Mouse (Mus musculus): Measurements from ENCODE around the gene Tnn. TPM values are rescaled to one million over a fixed set of nuclear protein-coding genes. Genes with fewer than 3 reads are reported as not detected.
A peak's percentile ranks its signal among the peaks of the same experiment; 100 is the strongest.

The Tnn gene
- under 1 TPM; 0.07 to 0.13 TPM for polyA plus RNA-seq (2017; shearing (Covaris generic))

DNA sequence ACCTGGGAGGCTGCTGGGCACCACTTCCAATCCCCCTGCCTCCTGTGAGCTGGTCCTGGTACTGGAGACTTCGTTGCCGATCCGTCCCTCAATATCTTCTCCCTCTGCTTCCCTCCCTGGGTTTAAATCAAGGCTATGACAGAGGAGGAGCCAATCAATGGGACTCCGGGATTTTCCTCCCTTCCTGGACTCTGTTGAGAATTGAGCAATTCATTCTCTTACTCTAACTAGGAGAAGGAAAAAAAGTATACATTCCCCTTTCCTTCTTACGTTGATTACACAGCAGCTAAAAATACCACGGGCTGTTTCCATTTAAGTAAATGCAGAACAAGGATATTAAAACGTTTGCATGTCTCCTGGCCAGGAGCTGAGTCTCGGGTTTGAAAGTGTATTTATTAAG is at the start of gene Tnn:
Gene Tnn (minus strand): TSS at position 101 of the 400 bp plus-strand sequence.
- no peak for ATAC-seq

GRCm38 (mm10) chr1:160195337-160195663 is 41.9 kb upstream of the Tnn start:
- peak; percentile 27 for ATAC-seq

DNA sequence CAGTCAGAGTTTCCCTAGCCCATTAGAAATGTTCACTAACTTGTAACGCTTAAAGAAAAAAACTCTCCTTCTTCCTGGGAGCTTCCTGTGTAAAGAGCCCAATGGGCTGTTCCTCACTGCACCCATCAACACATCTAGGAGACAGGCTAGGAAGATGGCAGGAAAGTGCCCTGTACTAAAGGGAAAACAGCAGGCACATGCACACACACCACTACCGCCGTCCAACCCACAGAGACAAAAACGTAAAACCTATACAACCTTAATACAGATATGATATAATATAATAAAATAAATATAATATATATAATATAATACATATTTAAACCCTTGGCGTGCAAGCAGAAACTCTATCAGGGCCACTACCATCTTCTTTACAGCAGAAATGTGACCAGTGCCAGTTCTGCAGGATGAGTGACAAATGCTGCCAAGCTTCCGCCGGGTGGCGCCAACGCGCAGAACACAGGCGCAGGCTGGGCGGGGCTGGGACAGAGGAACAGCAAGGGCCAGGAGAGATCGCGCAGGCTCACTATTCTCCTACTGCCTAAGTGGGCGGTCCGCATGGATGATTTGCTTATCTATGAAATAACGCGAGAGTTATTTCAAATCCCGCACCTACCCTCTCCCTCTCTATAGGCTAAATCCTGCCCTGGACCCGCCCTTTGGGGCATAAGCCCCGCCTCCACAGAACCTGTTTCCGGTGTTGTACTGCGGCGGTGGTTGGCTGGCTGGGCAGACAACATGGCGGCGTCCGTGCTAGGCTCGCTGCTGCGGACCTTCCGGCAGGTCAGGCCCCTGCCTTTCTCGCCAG is 41.4 kb upstream of the Tnn start, which contains the start of gene Mrps14:
Gene Mrps14 (plus strand): TSS at position 687 of the 808 bp plus-strand sequence.
- peak; percentile 97 for ATAC-seq

DNA sequence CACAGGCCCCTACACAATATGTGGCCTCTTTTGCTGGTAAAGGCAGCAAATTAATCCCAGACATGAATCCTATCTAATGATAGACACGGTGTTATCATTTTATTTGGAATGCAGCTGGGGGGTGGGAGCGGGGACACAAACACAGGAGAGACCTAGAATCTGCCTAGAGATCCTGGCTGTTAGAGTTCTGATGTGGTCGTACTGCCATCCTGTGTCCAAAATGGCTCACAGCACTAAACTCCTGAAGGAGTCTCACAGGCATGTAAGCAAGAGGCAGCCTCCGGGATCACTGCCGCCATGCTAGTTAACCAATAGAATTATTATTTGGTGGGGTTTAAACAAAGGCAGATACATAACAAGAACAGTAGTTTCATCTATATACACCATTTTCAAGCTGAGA is 31.1 kb upstream of the Tnn start:
- ATAC-seq, result no peak

DNA sequence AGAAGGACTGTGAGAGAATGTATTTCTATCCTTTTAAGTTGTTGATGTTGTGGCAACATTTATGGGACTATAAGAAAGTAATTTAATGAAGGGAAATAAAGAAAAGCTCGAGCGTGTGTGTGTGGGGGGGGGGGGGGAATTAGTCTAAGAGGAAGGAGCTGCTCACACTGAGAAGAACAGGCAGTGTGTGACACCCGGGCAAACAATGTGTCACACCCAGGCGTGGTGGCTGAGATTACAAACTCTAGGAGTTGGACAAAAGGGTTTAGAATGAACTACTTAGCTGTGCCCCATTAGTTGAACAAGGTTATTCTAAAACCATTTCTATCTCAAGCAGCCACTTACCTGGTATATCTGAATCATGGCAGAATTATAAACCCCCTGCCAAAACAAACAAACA is 27.8 kb upstream of the Tnn start:
- ATAC-seq, result no peak

- no peak for ATAC-seq
These were observed 23.5 kb upstream of the Tnn start for GRCm38 (mm10) chr1:160176903-160177302.

DNA sequence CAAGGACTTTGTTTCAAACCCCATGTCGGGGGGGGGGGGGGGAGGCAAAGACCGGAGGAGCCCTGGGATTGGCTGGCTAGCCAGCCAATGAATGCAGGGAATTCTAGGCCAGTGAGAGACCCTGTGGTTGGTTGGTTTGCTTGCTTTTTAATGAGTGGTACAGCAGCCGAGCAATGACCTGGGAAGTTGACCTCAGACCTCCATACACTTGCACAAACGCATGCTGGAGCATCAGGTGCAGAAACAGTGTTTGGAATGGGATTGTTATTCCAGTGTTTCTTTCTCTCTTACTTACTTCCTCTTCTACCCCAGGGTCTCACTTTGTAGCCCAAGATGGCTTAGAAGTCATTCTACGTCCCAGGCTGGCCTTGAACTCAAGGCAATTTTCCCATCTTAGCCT is 13.2 kb upstream of the Tnn start:
- no peak for ATAC-seq

- ATAC-seq, result no peak
These were observed 4.8 kb upstream of the Tnn start for GRCm38 (mm10) chr1:160158190-160158589.

DNA sequence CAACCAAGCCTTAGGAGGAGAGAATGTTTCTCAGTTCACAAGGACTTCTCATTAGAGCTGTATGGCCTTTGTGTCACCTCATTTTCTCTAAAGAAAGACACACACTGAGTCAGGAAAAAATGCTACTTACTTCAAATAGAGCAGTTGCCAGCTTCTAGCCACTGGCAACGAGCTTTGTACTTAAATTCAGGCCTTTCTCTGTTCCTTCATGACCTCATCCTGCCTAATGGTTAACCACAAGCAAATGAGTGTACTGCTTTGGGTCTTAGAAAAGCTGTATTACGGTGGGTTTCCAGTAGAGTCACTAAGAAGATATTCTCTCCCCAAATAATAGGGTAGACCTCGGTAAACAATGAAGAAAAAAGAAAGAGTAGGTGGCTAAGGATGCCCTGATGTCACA is 2.7 kb downstream of the Tnn start:
- no peak for ATAC-seq

DNA sequence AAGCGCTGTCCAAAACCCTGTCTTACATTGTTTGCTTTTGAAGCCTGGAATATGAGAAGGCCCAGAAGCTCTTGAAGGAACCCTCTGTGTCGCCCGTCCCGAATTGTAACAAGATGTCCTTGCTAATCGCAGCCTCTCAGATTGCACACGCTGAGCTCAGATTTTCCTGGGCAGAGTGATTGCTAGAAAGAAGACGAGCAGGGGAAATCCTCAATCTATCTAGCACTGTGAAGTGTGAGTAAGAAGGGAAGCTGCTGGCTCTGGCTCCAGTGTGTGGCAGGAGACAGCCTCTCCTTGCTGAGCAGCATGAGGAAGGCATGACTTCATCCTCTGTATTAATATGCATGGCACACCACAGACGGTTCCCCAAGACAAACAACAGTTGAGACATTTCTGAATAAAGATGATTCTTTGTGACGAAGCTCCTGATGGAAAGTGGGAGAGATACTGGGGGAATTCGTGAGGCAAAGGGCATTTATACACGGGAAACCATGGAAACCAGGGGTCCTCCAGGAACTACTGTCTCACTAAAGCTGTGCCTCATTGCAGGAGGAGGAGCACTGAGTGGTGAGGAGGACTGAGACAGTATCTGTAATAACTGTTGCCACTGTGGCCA is 4.0 kb downstream of the Tnn start:
- ATAC-seq, result no peak

GRCm38 (mm10) chr1:160147274-160147673 is 6.1 kb downstream of the Tnn start:
- ATAC-seq, result no peak

GRCm38 (mm10) chr1:160145606-160146005 is 7.8 kb downstream of the Tnn start:
- no peak for ATAC-seq

- ATAC-seq, result no peak
These were observed 9.0 kb downstream of the Tnn start for GRCm38 (mm10) chr1:160144343-160144742.

DNA sequence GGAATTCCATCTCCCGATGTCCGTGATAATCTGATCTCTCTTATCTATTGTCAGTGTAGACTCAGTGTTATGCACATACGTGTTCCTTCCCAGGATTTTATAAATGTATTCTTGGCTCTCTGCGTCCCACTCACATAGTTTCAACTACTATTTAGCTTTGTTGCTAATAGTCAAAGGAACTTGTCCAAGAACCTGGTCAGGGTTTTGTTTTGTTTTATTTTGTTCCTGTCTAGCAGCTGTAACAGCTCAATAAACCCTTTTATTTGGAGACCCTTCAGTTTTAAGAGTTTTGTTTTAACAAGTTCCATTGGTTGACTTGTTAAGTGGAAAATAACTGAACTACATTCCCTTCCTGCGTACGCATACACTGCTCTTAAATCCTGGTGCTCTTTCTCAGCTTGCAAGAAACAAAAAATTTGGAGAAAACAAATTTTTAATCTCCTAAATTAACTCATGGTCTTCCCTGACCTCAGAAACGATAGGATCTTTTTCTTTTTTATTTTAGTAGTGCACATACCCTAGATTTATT is 17.0 kb downstream of the Tnn start:
- no peak for ATAC-seq

DNA sequence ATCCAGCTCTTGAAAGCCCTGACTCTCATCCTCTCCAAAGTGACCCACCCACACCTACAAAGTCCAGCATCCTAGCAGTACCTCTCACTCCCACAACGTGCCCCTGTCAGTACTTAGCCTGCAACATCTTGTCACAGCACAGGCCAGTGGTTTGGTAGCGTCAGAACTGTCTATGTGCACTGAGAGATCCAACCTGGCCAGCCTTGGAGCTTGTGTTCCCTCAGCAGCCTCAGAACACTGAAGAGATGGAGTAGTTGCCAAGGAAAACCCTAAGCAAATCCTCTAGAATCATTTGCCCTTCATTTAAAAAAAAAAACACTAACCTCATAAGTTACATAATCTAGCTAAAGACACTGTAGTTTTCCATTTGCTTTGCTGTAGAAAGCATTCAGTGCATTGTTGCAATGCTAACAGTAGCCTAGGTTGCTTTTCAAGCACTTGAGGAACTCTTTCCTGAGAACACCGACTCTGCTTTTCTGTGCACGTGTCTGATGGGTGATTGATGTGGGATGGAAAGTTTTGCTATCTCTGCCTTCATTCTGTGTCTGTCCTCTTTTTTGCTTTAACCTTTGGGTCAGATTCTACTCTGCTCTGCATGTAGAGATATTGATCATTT is 19.8 kb downstream of the Tnn start:
- no peak for ATAC-seq

DNA sequence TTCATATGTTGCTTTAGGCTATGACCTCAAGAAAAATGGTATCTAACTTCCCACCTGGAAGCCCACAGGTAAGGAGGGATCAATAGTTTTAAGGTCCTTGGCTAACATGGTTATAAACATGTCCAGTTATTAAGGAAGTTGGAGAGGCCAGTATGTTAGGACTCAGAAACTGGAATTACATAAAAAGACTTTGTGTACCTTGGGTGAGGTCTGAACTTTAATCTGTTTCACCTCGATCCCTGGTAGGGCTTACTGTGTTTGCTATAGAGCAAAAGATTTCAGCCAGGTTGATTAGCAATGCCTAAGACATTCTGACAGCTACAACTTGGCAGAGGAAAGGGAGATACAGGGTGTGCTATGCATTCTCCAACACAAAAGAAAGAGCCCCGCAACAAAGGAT is 29.4 kb downstream of the Tnn start:
- no peak for ATAC-seq

- ATAC-seq, result no peak
These were observed 44.8 kb downstream of the Tnn start for GRCm38 (mm10) chr1:160108604-160109003.

- ATAC-seq, result no peak
These were observed 48.0 kb downstream of the Tnn start for GRCm38 (mm10) chr1:160105426-160105825.

GRCm38 (mm10) chr1:160100996-160101395 is 52.4 kb downstream of the Tnn start:
- no peak for ATAC-seq

GRCm38 (mm10) chr1:160099659-160100302 is 53.6 kb downstream of the Tnn start:
- ATAC-seq, result no peak

GRCm38 (mm10) chr1:160086651-160087050 is 66.7 kb downstream of the Tnn start:
- no peak for ATAC-seq

GRCm38 (mm10) chr1:160084239-160084638 is 69.1 kb downstream of the Tnn start:
- ATAC-seq, result no peak

DNA sequence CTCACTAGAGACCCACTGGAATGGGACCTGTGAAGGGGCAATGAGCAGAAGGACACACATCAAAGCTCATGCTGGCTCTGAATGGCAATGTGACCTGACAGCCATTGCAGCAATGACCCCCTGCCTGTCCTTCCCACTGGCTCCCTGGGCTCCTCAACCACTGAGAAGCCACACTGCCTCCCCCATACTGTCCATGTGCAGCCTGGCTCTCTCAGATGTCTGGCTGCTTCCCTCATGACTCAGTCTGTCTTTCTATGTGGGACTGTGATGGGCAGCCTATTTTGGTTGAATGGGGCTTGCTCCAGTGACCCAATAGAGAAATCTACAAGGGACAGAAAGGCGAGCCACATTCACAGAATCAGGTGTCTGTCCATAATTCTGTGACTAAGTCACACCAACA is 70.7 kb downstream of the Tnn start:
- no peak for ATAC-seq
